Mouse (Mus musculus) E14TG2a.4 (cell line): ENCODE measurements at regions not wholly inside any gene's neighbourhood (a gene's known extent, or its start where the extent isn't known, plus 50 kb on each side); places are given as distances from the start of the nearest gene placed in this dataset.

Source experiments
- CTCF ChIP-seq: conservative IDR thresholded peaks from 2 replicates; pipeline ENCODE4 v1.5.1; 2014; ENCODE audit warnings: low read length
- NANOG ChIP-seq: IDR thresholded peaks from 2 replicates; pipeline ENCODE4 v1.6.1; 2014; ENCODE audit warnings: borderline replicate concordance, low read length, mixed read lengths

GRCm38 (mm10) chr10:120563926-120564325 lies 87.7 kb upstream of the Hmga2 start:
- TF ChIP-seq CTCF (no peak), NANOG (no peak)
